Mouse (Mus musculus) testis, adult 2 months (tissue): Measurements from ENCODE around the gene Naga.

Source experiments
- CTCF ChIP-seq: fragments of 200-500 bp; IDR thresholded peaks from 2 replicates; pipeline ENCODE4 v1.5.1; 2012; ENCODE audit warnings: low read depth, mild to moderate bottlenecking, inconsistent platforms, low read length, moderate library complexity; ENCODE audit not compliant: control insufficient read depth, insufficient read depth, insufficient replicate concordance
- POLR2A ChIP-seq: fragments of 200-500 bp; IDR thresholded peaks from 2 replicates; pipeline ENCODE4 v1.6.1; 2012; ENCODE audit warnings: low read depth, mild to moderate bottlenecking, inconsistent platforms, low read length, moderate library complexity; ENCODE audit not compliant: control insufficient read depth

- TF ChIP-seq CTCF (no peak), POLR2A (no peak)
These were observed 3.5 kb downstream of the Naga start for GRCm38 (mm10) chr15:82335194-82335593.
